Mouse (Mus musculus) limb, embryonic 10.5 days (tissue): ENCODE measurements around the gene Calml3. TPM values are rescaled to one million over a fixed set of nuclear protein-coding genes. Genes with fewer than 3 reads are reported as not detected.

Source experiments
- DNase-seq: peaks from one replicate; pipeline ENCODE4 v3.0.0-alpha.2; 2017; ENCODE audit warnings: low spot score
- H3K27ac ChIP-seq: fragments of 300-500 bp; sonication (generic); 2 replicates; pipeline ENCODE4 v1.5.1; 2016; ENCODE audit warnings: mild to moderate bottlenecking
- H3K27me3 ChIP-seq: fragments of 300-500 bp; sonication (generic); 2 replicates; pipeline ENCODE4 v1.6.1; 2016; ENCODE audit warnings: low read depth, mild to moderate bottlenecking; ENCODE audit not compliant: poor library complexity, severe bottlenecking
- H3K36me3 ChIP-seq: fragments of 300-500 bp; sonication (generic); 2 replicates; pipeline ENCODE4 v1.6.1; 2016; ENCODE audit warnings: mild to moderate bottlenecking, moderate library complexity
- H3K4me1 ChIP-seq: fragments of 300-500 bp; sonication (generic); 2 replicates; pipeline ENCODE4 v1.6.1; 2016
- H3K4me3 ChIP-seq: fragments of 300-500 bp; sonication (generic); 2 replicates; pipeline ENCODE4 v1.5.1; 2016; ENCODE audit warnings: mild to moderate bottlenecking, moderate library complexity
- H3K9me3 ChIP-seq: fragments of 300-500 bp; sonication (generic); replicated peaks from 2 replicates; pipeline ENCODE4 v1.6.1; 2016; ENCODE audit warnings: mild to moderate bottlenecking
- WGBS: fragments of 180-500 bp; shearing (Covaris S2); methylation state at CpG from one replicate; pipeline ENCODE4 v1.1.7; 2016; 5-methylcytosine and 5-hydroxymethylcytosine counted together
- polyA plus RNA-seq: library from polyadenylated mRNA; unstranded; fragments of >200 nt; fragmentation: Nextera tagmentation; extraction: Ambion mirVana; gene quantifications from 2 replicates; pipeline ENCODE4 v1.2.1, GENCODE M21; 2016

The Calml3 gene
- polyA plus RNA-seq, 1 experiment from 2014 or later, result not detected

DNA sequence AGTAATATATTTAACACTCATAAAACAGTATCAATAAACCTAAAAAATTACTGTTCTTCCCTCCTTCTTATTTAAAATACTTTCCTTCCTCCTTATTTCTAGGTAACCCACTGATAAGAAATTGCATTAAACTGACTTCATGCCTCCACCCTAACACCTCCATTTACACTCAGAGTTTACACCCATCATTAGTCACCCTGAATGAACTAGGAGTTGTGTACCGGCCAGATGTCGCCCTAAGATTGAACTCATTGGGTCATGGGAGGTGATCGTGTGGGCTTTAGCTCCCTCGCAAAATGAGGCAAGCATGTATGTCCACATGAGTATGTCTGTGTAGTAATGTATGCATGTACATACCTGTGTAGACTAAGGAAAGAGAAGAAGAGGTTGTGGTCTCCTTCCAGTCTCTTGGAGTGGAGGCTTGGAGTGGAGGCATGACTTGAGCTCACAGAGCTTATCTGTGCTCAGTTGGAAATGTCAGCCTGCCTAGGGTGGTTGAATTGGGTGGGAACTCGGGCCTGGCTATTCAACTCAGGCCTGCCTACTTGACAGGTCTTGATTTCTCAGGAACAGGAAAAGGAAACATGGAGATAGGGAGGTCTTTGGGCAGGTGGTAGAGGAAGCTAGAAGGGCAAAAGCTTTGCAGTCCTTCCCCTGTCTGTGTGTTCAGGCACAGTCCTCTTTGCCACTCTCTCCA is 26.8 kb downstream of the Calml3 start:
- DNase-seq, result no peak
- H3K9me3 ChIP-seq, result no peaks in the 10 kb centered on the region
- 84% methylated on average over 5 of the region's 5 CpGs for WGBS
- H3K36me3 ChIP-seq, result no peaks in the 10 kb centered on the region
- no peaks in the 10 kb centered on the region for H3K27me3 ChIP-seq
- H3K27ac ChIP-seq, result no peak overlapping the region
- H3K4me3 ChIP-seq, result no peak overlapping the region
- H3K4me1 ChIP-seq, result no peaks in the 10 kb centered on the region

- no peak overlapping the region for H3K27ac ChIP-seq
- no peak overlapping the region for H3K4me3 ChIP-seq
- WGBS, result 91% methylated on average over 4 of the region's 4 CpGs
- no peak for DNase-seq
- H3K4me1 ChIP-seq, result no peaks in the 10 kb centered on the region
- H3K27me3 ChIP-seq, result no peaks in the 10 kb centered on the region
- H3K9me3 ChIP-seq, result no peaks in the 10 kb centered on the region
- no peaks in the 10 kb centered on the region for H3K36me3 ChIP-seq
Observed at GRCm38 (mm10) chr13:3776446-3776845, 27.7 kb downstream of the Calml3 start.

GRCm38 (mm10) chr13:3774991-3775390 is 29.1 kb downstream of the Calml3 start:
- Histone ChIP-seq H3K36me3 (no peaks in the 10 kb centered on the region), H3K4me3 (no peak overlapping the region), H3K9me3 (no peaks in the 10 kb centered on the region), H3K4me1 (no peaks in the 10 kb centered on the region; the same call in 1 of the 2 replicates), H3K27me3 (no peaks in the 10 kb centered on the region), H3K27ac (no peak overlapping the region)
- no peak for DNase-seq
- 88% methylated on average over 4 of the region's 4 CpGs for WGBS

DNA sequence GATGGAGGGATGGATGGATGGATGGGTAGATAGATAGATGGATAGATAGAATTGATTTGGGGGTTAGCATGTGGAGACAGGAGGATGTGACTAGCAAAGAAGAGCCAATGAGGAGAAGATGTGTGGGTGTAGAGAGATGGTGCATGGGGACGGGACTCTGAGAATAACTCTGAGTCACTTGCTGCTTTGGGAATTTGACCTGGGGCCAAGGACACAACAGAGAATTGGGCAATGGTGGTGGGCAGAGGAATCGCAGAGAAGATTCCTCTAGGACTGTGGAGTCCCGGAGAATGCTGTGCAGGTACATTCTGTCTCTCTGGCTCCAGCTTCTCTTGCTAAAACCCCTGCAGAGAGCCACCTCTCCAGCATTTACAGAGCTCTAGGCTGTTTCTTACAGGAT is 29.8 kb downstream of the Calml3 start:
- Histone ChIP-seq H3K27me3 (no peaks in the 10 kb centered on the region), H3K9me3 (no peaks in the 10 kb centered on the region), H3K36me3 (no peaks in the 10 kb centered on the region), H3K27ac (no peak overlapping the region), H3K4me3 (no peak overlapping the region), H3K4me1 (no peaks in the 10 kb centered on the region; the same call in 1 of the 2 replicates)
- 81% methylated on average over 3 of the region's 3 CpGs for WGBS
- no peak for DNase-seq

GRCm38 (mm10) chr13:3773149-3773688 is 30.9 kb downstream of the Calml3 start:
- WGBS, result 99% methylated on average over 2 of the region's 2 CpGs
- no peaks in the 10 kb centered on the region; the same call in 1 of the 2 replicates for H3K4me1 ChIP-seq
- no peak for DNase-seq
- H3K27ac ChIP-seq, result no peak overlapping the region
- no peaks in the 10 kb centered on the region for H3K27me3 ChIP-seq
- no peaks in the 10 kb centered on the region for H3K9me3 ChIP-seq
- no peak overlapping the region for H3K4me3 ChIP-seq
- no peaks in the 10 kb centered on the region for H3K36me3 ChIP-seq

GRCm38 (mm10) chr13:3771221-3771620 is 32.9 kb downstream of the Calml3 start:
- no peak overlapping the region for H3K27ac ChIP-seq
- no peaks in the 10 kb centered on the region for H3K27me3 ChIP-seq
- no peak for DNase-seq
- no peak overlapping the region for H3K4me3 ChIP-seq
- H3K36me3 ChIP-seq, result no peaks in the 10 kb centered on the region
- H3K9me3 ChIP-seq, result no peaks in the 10 kb centered on the region
- H3K4me1 ChIP-seq, result no peaks in the 10 kb centered on the region; the same call in 1 of the 2 replicates
- WGBS, result 94% methylated on average over 5 of the region's 5 CpGs

DNA sequence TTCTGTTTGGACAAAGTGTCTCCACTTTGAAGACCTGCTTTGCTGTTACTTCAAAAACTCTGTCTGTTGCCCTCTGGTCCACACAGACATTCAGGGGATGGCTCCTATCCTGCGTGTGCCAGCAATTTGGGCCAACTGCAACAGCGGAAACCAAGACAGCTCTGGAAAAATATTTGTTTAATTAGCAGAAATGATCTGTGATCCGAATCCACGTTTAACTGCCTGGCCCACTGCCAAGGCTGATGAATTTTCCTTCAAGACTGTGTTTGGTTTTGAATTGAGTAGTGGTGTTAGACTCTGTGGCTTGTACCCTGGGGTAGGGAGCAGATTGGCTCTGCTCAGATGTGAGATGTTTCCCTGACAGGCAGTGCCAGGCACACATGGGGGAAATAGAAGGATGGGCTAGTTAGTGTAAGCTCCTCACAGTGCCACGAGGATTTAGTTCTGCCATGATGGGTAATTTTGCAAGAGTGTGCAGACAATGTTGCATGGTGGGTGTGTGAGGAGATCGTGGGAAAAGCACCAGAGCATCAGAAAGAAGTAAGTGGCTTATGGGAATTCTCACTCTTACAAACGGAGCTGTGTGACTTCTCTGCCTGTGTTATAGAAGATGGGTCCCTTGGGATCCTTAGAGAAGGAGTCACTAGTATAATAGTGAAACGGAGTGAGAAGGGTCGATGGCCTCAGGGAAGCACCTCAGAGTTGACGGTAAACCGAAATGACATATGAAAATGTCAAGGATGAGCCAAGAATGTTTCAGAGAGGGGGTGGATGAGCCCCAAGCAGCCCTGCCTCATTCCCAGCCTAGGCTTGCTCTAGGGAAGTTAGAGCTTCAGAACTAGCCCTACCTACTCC is 33.7 kb downstream of the Calml3 start:
- Histone ChIP-seq H3K9me3 (no peaks in the 10 kb centered on the region), H3K27ac (no peak overlapping the region), H3K4me1 (no peaks in the 10 kb centered on the region; the same call in 1 of the 2 replicates), H3K27me3 (no peaks in the 10 kb centered on the region), H3K36me3 (no peaks in the 10 kb centered on the region), H3K4me3 (no peak overlapping the region)
- 87% methylated on average over 11 of the region's 11 CpGs for WGBS
- DNase-seq, result no peak

- DNase-seq, result no peak
- Histone ChIP-seq H3K27me3 (no peaks in the 10 kb centered on the region), H3K4me1 (no peaks in the 10 kb centered on the region; the same call in 1 of the 2 replicates), H3K4me3 (no peak overlapping the region), H3K27ac (no peak overlapping the region), H3K36me3 (no peaks in the 10 kb centered on the region), H3K9me3 (no peaks in the 10 kb centered on the region)
- WGBS, result 94% methylated on average over 3 of the region's 3 CpGs
Observed at GRCm38 (mm10) chr13:3769531-3769930, 34.6 kb downstream of the Calml3 start.

- Histone ChIP-seq H3K9me3 (no peaks in the 10 kb centered on the region), H3K4me3 (no peak overlapping the region), H3K36me3 (no peaks in the 10 kb centered on the region), H3K4me1 (no peaks in the 10 kb centered on the region; the same call in 1 of the 2 replicates), H3K27me3 (no peaks in the 10 kb centered on the region), H3K27ac (no peak overlapping the region)
- 66% methylated on average over 3 of the region's 3 CpGs for WGBS
- no peak for DNase-seq
Observed at GRCm38 (mm10) chr13:3768621-3769020, 35.5 kb downstream of the Calml3 start.

- Histone ChIP-seq H3K9me3 (no peaks in the 10 kb centered on the region), H3K27me3 (no peaks in the 10 kb centered on the region), H3K4me1 (no peaks in the 10 kb centered on the region; the same call in 1 of the 2 replicates), H3K4me3 (no peak overlapping the region), H3K27ac (no peak overlapping the region), H3K36me3 (no peaks in the 10 kb centered on the region)
- no peak for DNase-seq
Observed at GRCm38 (mm10) chr13:3767086-3767485, 37.0 kb downstream of the Calml3 start.

GRCm38 (mm10) chr13:3765781-3766180 is 38.3 kb downstream of the Calml3 start:
- 96% methylated on average over 4 of the region's 4 CpGs for WGBS
- H3K36me3 ChIP-seq, result no peaks in the 10 kb centered on the region
- no peak overlapping the region for H3K27ac ChIP-seq
- H3K4me3 ChIP-seq, result no peak overlapping the region
- H3K9me3 ChIP-seq, result no peaks in the 10 kb centered on the region
- H3K4me1 ChIP-seq, result no peaks in the 10 kb centered on the region; the same call in 1 of the 2 replicates
- no peak for DNase-seq
- H3K27me3 ChIP-seq, result no peaks in the 10 kb centered on the region

- no peak overlapping the region for H3K27ac ChIP-seq
- H3K4me1 ChIP-seq, result no peaks in the 10 kb centered on the region
- no peak for DNase-seq
- no peaks in the 10 kb centered on the region for H3K9me3 ChIP-seq
- no peaks in the 10 kb centered on the region for H3K36me3 ChIP-seq
- H3K4me3 ChIP-seq, result no peak overlapping the region
- no peaks in the 10 kb centered on the region for H3K27me3 ChIP-seq
- WGBS, result 91% methylated on average over 4 of the region's 4 CpGs
Observed at GRCm38 (mm10) chr13:3761131-3761530, 43.0 kb downstream of the Calml3 start.

DNA sequence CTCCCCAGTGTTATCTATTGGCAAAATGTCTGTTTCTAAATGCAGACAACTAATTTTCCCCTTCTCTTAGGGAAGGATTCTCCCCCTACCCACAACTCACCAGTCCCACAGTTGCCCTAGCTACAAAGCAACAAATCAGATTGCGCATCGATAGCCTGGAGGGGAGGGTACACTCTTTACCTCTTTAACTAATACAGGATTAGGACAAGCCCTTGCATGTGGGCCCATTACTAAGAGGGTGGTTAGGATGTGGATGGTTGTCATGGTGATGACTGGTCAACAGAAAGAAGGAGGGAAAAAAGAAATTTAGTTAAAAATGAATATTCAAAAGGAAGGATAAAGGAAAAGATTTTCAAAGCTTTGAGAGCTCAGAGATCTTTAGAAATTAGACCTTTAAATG is 45.8 kb downstream of the Calml3 start:
- DNase-seq, result no peak
- no peaks in the 10 kb centered on the region for H3K36me3 ChIP-seq
- H3K4me3 ChIP-seq, result no peak overlapping the region
- H3K4me1 ChIP-seq, result no peaks in the 10 kb centered on the region
- WGBS, result 87% methylated on average over 2 of the region's 2 CpGs
- H3K9me3 ChIP-seq, result no peaks in the 10 kb centered on the region
- no peaks in the 10 kb centered on the region for H3K27me3 ChIP-seq
- H3K27ac ChIP-seq, result no peak overlapping the region
